Mouse (Mus musculus) mouse embryonic stem cell (cell line): ENCODE results near the gene Efhc1.

Experiments
- in situ Hi-C, 2 experiments: fragments of 300-500 bp; cut with MboI; formaldehyde crosslinking; loops; 1 replicate in 1 of 2; 3 replicates in 1 of 2; pipeline ENCODE4 v1.14.3; 2019 to 2020; ENCODE audit warnings: low sequenced_read_pairs in 2 of 2, low pct_unique_long_range_greater_than_20kb in 1 of 2, mixed read lengths in 1 of 2; ENCODE audit not compliant: unreplicated experiment in 1 of 2

Efhc1 gene

GRCm38 (mm10) chr1:20996603-20997327 lies 45.3 kb downstream of the Efhc1 start:
- in situ Hi-C loops = no loop called here

- in situ Hi-C loops = no loop called here
Measured at GRCm38 (mm10) chr1:20997328-20997689, 45.9 kb downstream of the Efhc1 start.

GRCm38 (mm10) chr1:20997881-20998389 lies 46.5 kb downstream of the Efhc1 start:
- in situ Hi-C loops = no loop called here

- in situ Hi-C loops = no loop called here
Measured at GRCm38 (mm10) chr1:21002246-21003142, 51.1 kb downstream of the Efhc1 start.

- in situ Hi-C loops = no loop called here
Measured at GRCm38 (mm10) chr1:21004596-21004995, 53.2 kb downstream of the Efhc1 start.

GRCm38 (mm10) chr1:21006775-21007174 lies 55.3 kb downstream of the Efhc1 start:
- in situ Hi-C loops = no loop called here

GRCm38 (mm10) chr1:21007941-21008701 lies 56.7 kb downstream of the Efhc1 start:
- in situ Hi-C loops = no loop called here

GRCm38 (mm10) chr1:21008891-21009290 lies 57.5 kb downstream of the Efhc1 start:
- in situ Hi-C loops = no loop called here

- in situ Hi-C loops = no loop called here
Measured at GRCm38 (mm10) chr1:21010282-21010800, 58.9 kb downstream of the Efhc1 start.

GRCm38 (mm10) chr1:21014463-21014862 lies 63.0 kb downstream of the Efhc1 start:
- in situ Hi-C loops = no loop called here

GRCm38 (mm10) chr1:21023101-21023500 lies 71.7 kb downstream of the Efhc1 start:
- in situ Hi-C loops = no loop called here

GRCm38 (mm10) chr1:21025203-21025602 lies 73.8 kb downstream of the Efhc1 start:
- in situ Hi-C loops = no loop called here

- in situ Hi-C loops = no loop called here
Measured at GRCm38 (mm10) chr1:21026534-21026933, 75.1 kb downstream of the Efhc1 start.

GRCm38 (mm10) chr1:21029000-21029399 lies 77.6 kb downstream of the Efhc1 start:
- in situ Hi-C loops = no loop called here

GRCm38 (mm10) chr1:21031650-21032049 lies 80.2 kb downstream of the Efhc1 start:
- in situ Hi-C loops = no loop called here

GRCm38 (mm10) chr1:21033065-21033791 lies 81.8 kb downstream of the Efhc1 start:
- in situ Hi-C loops = no loop called here

GRCm38 (mm10) chr1:21033792-21034119 lies 82.3 kb downstream of the Efhc1 start:
- in situ Hi-C loops = no loop called here

- in situ Hi-C loops = no loop called here
Measured at GRCm38 (mm10) chr1:21035878-21036277, 84.5 kb downstream of the Efhc1 start.
